Mouse (Mus musculus) ES-E14 (cell line): Measurements from ENCODE around the gene Mdm2. TPM values are rescaled to one million over a fixed set of nuclear protein-coding genes. Genes with fewer than 3 reads are reported as not detected.
A peak's percentile ranks its signal among the peaks of the same experiment; 100 is the strongest.

ENCODE experiments used
- DNase-seq: peaks from one replicate; pipeline ENCODE4 v3.0.0-alpha.2; 2013; ENCODE audit warnings: low read depth, low spot score
- H3K27ac ChIP-seq: 2 replicates; pipeline ENCODE4 v1.5.1; 2012; ENCODE audit warnings: low read depth, mild to moderate bottlenecking, low read length, moderate library complexity, mixed read lengths; ENCODE audit not compliant: poor library complexity, insufficient read depth, severe bottlenecking
- H3K36me3 ChIP-seq: 2 replicates; pipeline ENCODE4 v1.6.1; 2012; ENCODE audit warnings: mild to moderate bottlenecking, low read length, moderate library complexity, mixed read lengths; ENCODE audit not compliant: control insufficient read depth, poor library complexity, insufficient read depth, severe bottlenecking
- H3K4me1 ChIP-seq, 2 experiments: fragments of 150-350 bp in 1 of 2; sonication (generic) in 1 of 2; 2 replicates each; pipeline ENCODE4 v1.6.1; 2012; ENCODE audit warnings: low read length in 2 of 2, mild to moderate bottlenecking in 1 of 2, mixed read lengths in 1 of 2; ENCODE audit not compliant: control insufficient read depth in 2 of 2, insufficient read depth in 2 of 2, poor library complexity in 1 of 2
- H3K4me3 ChIP-seq, 2 experiments: fragments of 150-350 bp in 1 of 2; sonication (generic) in 1 of 2; 2 replicates each; pipeline ENCODE4 v1.5.1; 2012; ENCODE audit warnings: low read length in 2 of 2, low read depth in 1 of 2, mild to moderate bottlenecking in 1 of 2, mixed read lengths in 1 of 2; ENCODE audit not compliant: insufficient read depth in 1 of 2, poor library complexity in 1 of 2, severe bottlenecking in 1 of 2
- H3K9ac ChIP-seq: 2 replicates; pipeline ENCODE4 v1.6.1; 2012; ENCODE audit warnings: low read depth, mild to moderate bottlenecking, low read length, mixed read lengths; ENCODE audit not compliant: poor library complexity, insufficient read depth, severe bottlenecking
- H3K9me3 ChIP-seq: fragments of 150-350 bp; sonication (generic); 2 replicates; pipeline ENCODE4 v1.6.1; 2012; ENCODE audit warnings: low read depth, mild to moderate bottlenecking, low read length; ENCODE audit not compliant: control insufficient read depth, insufficient read depth
- CHD2 ChIP-seq: IDR thresholded peaks from 2 replicates; pipeline ENCODE4 v1.6.1; 2014; ENCODE audit warnings: mild to moderate bottlenecking, low read depth, low read length, inconsistent platforms
- HCFC1 ChIP-seq: IDR thresholded peaks from 2 replicates; pipeline ENCODE4 v1.6.1; 2012; ENCODE audit warnings: low read length, inconsistent platforms, borderline replicate concordance; ENCODE audit not compliant: insufficient read depth
- MAFK ChIP-seq: IDR thresholded peaks from 2 replicates; pipeline ENCODE4 v1.6.1; 2014; ENCODE audit warnings: mild to moderate bottlenecking, low read depth, low read length, inconsistent platforms; ENCODE audit not compliant: insufficient read depth
- ZC3H11A ChIP-seq: IDR thresholded peaks from 2 replicates; pipeline ENCODE4 v1.6.1; 2012; ENCODE audit warnings: low read depth, mild to moderate bottlenecking, inconsistent platforms, low read length, borderline replicate concordance
- ZNF384 ChIP-seq: IDR thresholded peaks from 2 replicates; pipeline ENCODE4 v1.6.1; 2012; ENCODE audit warnings: low read depth, low read length, inconsistent platforms
- in situ Hi-C, 2 experiments: fragments of 600-800 bp; cut with MboI; formaldehyde crosslinking; loops; one replicate each; pipeline ENCODE4 v1.15.1; 2025; ENCODE audit warnings: low sequenced_read_pairs in 2 of 2, inconsistent platforms in 1 of 2; ENCODE audit not compliant: unreplicated experiment in 2 of 2
- total RNA-seq: library from RNA; depleted of rRNA; stranded (reverse); fragments of 300-350 nt; gene quantifications from 2 replicates; pipeline ENCODE4 v1.2.3, GENCODE M21; 2012

Mdm2 gene
- total RNA-seq, 1 experiment = 178 TPM

GRCm38 (mm10) chr10:117692953-117693352, 17.6 kb downstream of the Mdm2 start:
- no peak overlapping the region for H3K4me3 ChIP-seq
- TF ChIP-seq ZC3H11A = no peak
- in situ Hi-C loops = no loop called here
- no peak overlapping the region for H3K9ac ChIP-seq
- H3K27ac ChIP-seq = peak overlapping the region; percentile 8; the same call in 1 of the 2 replicates
- peaks cover 0 to 2% of the 10 kb centered on the region in 2 experiments; a peak in 1 of 4 replicates for H3K4me1 ChIP-seq
- peaks cover 44% of the 10 kb centered on the region for H3K36me3 ChIP-seq
- no peak for DNase-seq
- H3K9me3 ChIP-seq = no peaks in the 10 kb centered on the region

GRCm38 (mm10) chr10:117692173-117692572, 18.4 kb downstream of the Mdm2 start:
- Histone ChIP-seq H3K36me3 (peaks cover 38% of the 10 kb centered on the region), H3K27ac (peak overlapping the region; percentile 26; the same call in 1 of the 2 replicates), H3K4me1 (no peaks in the 10 kb centered on the region), H3K9me3 (no peaks in the 10 kb centered on the region), H3K4me3 (no peak overlapping the region), H3K9ac (no peak overlapping the region)
- DNase-seq = no peak
- in situ Hi-C loops = no loop called here
- TF ChIP-seq CHD2 = no peak
- no peak for TF ChIP-seq HCFC1
- no peak for TF ChIP-seq MAFK
- TF ChIP-seq ZC3H11A = no peak
- no peak for TF ChIP-seq ZNF384

DNA sequence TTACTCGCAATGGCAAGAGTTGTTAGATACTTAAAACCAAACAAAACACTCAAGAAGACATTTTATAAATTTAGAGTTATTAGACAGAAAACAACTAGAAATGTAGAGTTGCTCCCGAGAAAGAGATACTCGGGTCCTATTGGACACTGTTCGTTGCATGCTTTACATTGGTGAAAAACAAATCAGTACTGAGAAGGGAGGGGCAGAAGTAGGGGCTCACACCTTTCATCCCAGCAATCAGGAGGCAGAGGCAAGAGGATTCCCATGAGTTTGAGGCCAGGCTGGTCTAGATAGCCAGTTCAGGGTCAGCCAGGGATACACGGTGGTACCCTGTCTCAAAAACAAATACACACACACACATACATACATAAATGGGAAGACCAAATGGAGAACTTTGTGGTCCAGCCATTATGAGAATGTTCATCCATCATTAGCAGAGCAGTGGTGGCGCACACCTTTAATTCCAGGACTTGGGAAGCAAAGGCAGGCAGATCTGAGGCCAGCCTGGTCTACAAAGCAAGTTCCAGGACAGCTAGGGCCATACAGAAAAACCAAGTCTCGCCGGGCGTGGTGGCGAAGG, 19.1 kb downstream of the Mdm2 start:
- H3K4me3 ChIP-seq = no peak overlapping the region
- in situ Hi-C loops = no loop called here
- H3K4me1 ChIP-seq = no peaks in the 10 kb centered on the region
- H3K36me3 ChIP-seq = peaks cover 34% of the 10 kb centered on the region
- no peak for DNase-seq
- no peak overlapping the region for H3K9ac ChIP-seq
- no peak overlapping the region for H3K27ac ChIP-seq
- TF ChIP-seq ZC3H11A = no peak
- H3K9me3 ChIP-seq = no peaks in the 10 kb centered on the region

DNA sequence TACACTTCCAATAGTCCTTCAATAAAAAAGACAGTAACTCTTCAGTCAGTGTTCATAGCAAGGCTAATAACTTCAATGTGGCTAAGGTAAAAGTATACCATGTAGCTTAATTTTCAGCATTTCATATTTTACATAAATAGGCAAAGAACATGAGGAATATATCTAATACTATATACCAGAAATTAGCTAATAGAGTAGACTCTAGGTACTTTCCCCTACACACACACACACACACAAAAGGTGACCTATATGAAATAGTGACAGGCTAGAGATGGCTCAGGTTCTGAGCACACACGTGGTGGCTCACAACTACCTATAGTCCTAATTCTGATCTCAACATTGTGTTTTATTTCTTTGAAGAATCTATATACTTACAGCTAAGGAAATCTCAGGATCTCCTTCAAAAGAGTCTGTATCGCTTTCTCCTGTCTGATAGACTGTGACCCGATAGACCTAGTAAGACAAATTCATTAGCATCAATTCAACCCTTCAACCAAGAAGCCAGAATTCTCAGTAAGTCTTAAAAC, 19.7 kb downstream of the Mdm2 start:
- Histone ChIP-seq H3K9me3 (no peaks in the 10 kb centered on the region), H3K27ac (no peak overlapping the region), H3K9ac (no peak overlapping the region), H3K4me3 (no peak overlapping the region), H3K4me1 (no peaks in the 10 kb centered on the region), H3K36me3 (peaks cover 30% of the 10 kb centered on the region)
- in situ Hi-C loops = no loop called here
- DNase-seq = no peak
- TF ChIP-seq ZC3H11A (no peak), MAFK (no peak), CHD2 (no peak), HCFC1 (no peak), ZNF384 (no peak)

DNA sequence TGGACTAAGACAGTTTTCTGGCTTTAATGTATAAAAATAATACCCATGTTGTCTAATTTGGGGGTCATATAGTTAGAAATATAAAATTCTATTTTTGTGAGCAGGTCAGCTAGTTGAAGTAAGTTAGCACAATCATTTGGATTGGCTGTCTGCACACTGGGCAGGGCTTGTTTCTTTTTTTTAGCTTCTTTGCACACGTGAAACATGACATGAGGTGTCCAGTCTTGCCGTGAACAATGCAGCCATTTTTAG, 20.5 kb downstream of the Mdm2 start:
- Histone ChIP-seq H3K9me3 (no peaks in the 10 kb centered on the region), H3K4me1 (no peaks in the 10 kb centered on the region), H3K36me3 (peaks cover 30% of the 10 kb centered on the region), H3K27ac (no peak overlapping the region), H3K4me3 (no peak overlapping the region), H3K9ac (no peak overlapping the region)
- no peak for DNase-seq
- in situ Hi-C loops = no loop called here
- TF ChIP-seq HCFC1 (no peak), ZC3H11A (no peak), CHD2 (no peak), MAFK (no peak), ZNF384 (no peak)
